Mouse (Mus musculus) embryonic fibroblast, embryonic 13.5 days (primary cell): ENCODE measurements at regions not wholly inside any gene's neighbourhood (a gene's known extent, or its start where the extent isn't known, plus 50 kb on each side); places are given as distances from the start of the nearest gene placed in this dataset.

Source experiments
- CTCF ChIP-seq: IDR thresholded peaks from 2 replicates; pipeline ENCODE4 v1.5.1; 2011; ENCODE audit warnings: mild to moderate bottlenecking, control low read depth, low read length, moderate library complexity, borderline replicate concordance; ENCODE audit not compliant: insufficient read depth
- POLR2A ChIP-seq: IDR thresholded peaks from 2 replicates; pipeline ENCODE4 v1.6.1; 2011; ENCODE audit warnings: low read depth, mild to moderate bottlenecking, control low read depth, low read length, moderate library complexity

DNA sequence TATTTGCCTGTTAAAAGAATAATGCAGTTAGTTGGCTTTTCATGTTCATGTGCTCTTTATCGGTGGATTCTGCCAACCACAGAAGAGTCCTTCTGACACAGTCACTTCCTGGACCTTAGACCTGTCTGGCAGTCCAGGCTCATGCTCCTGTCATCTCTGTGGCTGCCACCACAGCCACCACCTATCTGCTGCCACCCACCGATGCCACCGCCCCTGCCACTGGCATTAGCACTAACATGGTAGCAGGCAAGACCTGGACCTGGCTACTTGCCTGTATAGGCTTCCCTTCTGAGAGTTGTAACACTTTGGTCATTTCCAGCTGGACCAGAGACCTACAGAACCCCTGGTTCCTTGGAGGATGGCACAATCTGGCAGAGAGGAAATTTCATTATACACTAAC, 86.2 kb upstream of the Zfp462 start:
- TF ChIP-seq POLR2A (no peak), CTCF (no peak)
